Mouse (Mus musculus) E14TG2a.4 (cell line): Measurements from ENCODE around the gene Atf6.

ENCODE experiments used
- CTCF ChIP-seq: conservative IDR thresholded peaks from 2 replicates; pipeline ENCODE4 v1.5.1; 2014; ENCODE audit warnings: low read length
- POU5F1 ChIP-seq: IDR thresholded peaks from 2 replicates; pipeline ENCODE4 v1.6.1; 2014; ENCODE audit warnings: low read length, borderline replicate concordance

DNA sequence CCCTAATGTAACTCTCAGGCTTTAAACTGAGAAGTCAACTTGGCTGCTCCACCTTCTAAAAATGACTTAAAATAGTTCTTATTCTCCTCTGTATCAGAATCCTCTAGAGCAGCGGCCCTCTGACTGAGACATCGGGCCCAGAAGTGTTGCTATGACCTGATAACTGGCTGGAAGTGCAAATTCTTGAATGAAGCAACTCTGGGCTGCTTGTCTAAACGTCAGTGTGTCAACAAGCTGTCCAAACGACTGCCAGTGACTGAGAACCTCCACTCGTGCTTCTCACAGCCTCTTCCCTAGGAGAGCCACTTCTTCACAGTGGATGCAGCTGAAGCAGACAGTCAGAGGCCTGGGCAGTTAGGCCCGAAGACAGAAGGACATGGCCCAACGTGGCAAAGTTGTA is 64.9 kb downstream of the Atf6 start:
- TF ChIP-seq CTCF (no peak), POU5F1 (no peak)
